Mouse (Mus musculus): ENCODE data around the gene Dok4.
"Not testable (repeated sequence)": the region's sequence is repeated elsewhere in the genome, so short reads cannot be mapped to it uniquely, and the experiment has no call there.

The Dok4 gene

GRCm38 (mm10) chr8:94854761-94855160 lies 21.4 kb downstream of the Dok4 start:
- in situ Hi-C loops (cut with MboI; ENCODE audit: low sequenced_read_pairs): not testable (repeated sequence)

- in situ Hi-C loops (cut with MboI; ENCODE audit: low sequenced_read_pairs): no loop called here
Observed at GRCm38 (mm10) chr8:94850049-94850448, 26.1 kb downstream of the Dok4 start.

GRCm38 (mm10) chr8:94841183-94841582 lies 34.9 kb downstream of the Dok4 start:
- in situ Hi-C loops (cut with MboI; ENCODE audit: low sequenced_read_pairs): no loop called here

- in situ Hi-C loops (cut with MboI; ENCODE audit: low sequenced_read_pairs): no loop called here
Observed at GRCm38 (mm10) chr8:94838600-94838999, 37.5 kb downstream of the Dok4 start.

GRCm38 (mm10) chr8:94837662-94838574 lies 38.2 kb downstream of the Dok4 start, which contains the start of the genes Coq9 and Ciapin1:
Coq9 (plus strand) TSS chr8:94838321.
Ciapin1 (minus strand) TSS chr8:94838358.
- in situ Hi-C loops (cut with MboI; ENCODE audit: low sequenced_read_pairs): no loop called here

- in situ Hi-C loops (cut with MboI; ENCODE audit: low sequenced_read_pairs): no loop called here
Observed at GRCm38 (mm10) chr8:94836456-94837240, 39.5 kb downstream of the Dok4 start.

GRCm38 (mm10) chr8:94835751-94836150 lies 40.4 kb downstream of the Dok4 start:
- in situ Hi-C loops (cut with MboI; ENCODE audit: low sequenced_read_pairs): not testable (repeated sequence)

- in situ Hi-C loops (cut with MboI; ENCODE audit: low sequenced_read_pairs): not testable (repeated sequence)
Observed at GRCm38 (mm10) chr8:94833901-94834405, 42.2 kb downstream of the Dok4 start.

- in situ Hi-C loops (cut with MboI; ENCODE audit: low sequenced_read_pairs): loop anchor here (10.0 kb wide), 1 partner anchor 123 kb away; no protein-coding TSS in a partner anchor
Observed at GRCm38 (mm10) chr8:94828284-94828683, 47.8 kb downstream of the Dok4 start.

GRCm38 (mm10) chr8:94826210-94826609 lies 49.9 kb downstream of the Dok4 start:
- in situ Hi-C loops (cut with MboI; ENCODE audit: low sequenced_read_pairs): loop anchor here (10.0 kb wide), 1 partner anchor 121 kb away; no protein-coding TSS in a partner anchor

GRCm38 (mm10) chr8:94825170-94825569 lies 51.0 kb downstream of the Dok4 start:
- in situ Hi-C loops (cut with MboI; ENCODE audit: low sequenced_read_pairs): loop anchor here (10.0 kb wide), 1 partner anchor 120 kb away; no protein-coding TSS in a partner anchor

- in situ Hi-C loops (cut with MboI; ENCODE audit: low sequenced_read_pairs): loop anchor here (10.0 kb wide), 1 partner anchor 118 kb away; no protein-coding TSS in a partner anchor
Observed at GRCm38 (mm10) chr8:94822637-94823560, 53.2 kb downstream of the Dok4 start.

- in situ Hi-C loops (cut with MboI; ENCODE audit: low sequenced_read_pairs): loop anchor here (10.0 kb wide), 1 partner anchor 117 kb away; no protein-coding TSS in a partner anchor
Observed at GRCm38 (mm10) chr8:94821381-94821780, 54.7 kb downstream of the Dok4 start.

GRCm38 (mm10) chr8:94820553-94820952 lies 55.6 kb downstream of the Dok4 start:
- in situ Hi-C loops (cut with MboI; ENCODE audit: low sequenced_read_pairs): loop anchor here (10.0 kb wide), 1 partner anchor 116 kb away; no protein-coding TSS in a partner anchor

- in situ Hi-C loops (cut with MboI; ENCODE audit: low sequenced_read_pairs): loop anchor here (10.0 kb wide), 1 partner anchor 115 kb away; no protein-coding TSS in a partner anchor
Observed at GRCm38 (mm10) chr8:94819671-94820179, 56.4 kb downstream of the Dok4 start.

- in situ Hi-C loops (cut with MboI; ENCODE audit: low sequenced_read_pairs): no loop called here
Observed at GRCm38 (mm10) chr8:94817933-94818332, 58.2 kb downstream of the Dok4 start.

- in situ Hi-C loops (cut with MboI; ENCODE audit: low sequenced_read_pairs): no loop called here
Observed at GRCm38 (mm10) chr8:94814556-94814955, 61.6 kb downstream of the Dok4 start.

All from CH12F3 (cell line).